Mouse (Mus musculus): ENCODE measurements around the gene Coro1c. TPM values are rescaled to one million over a fixed set of nuclear protein-coding genes. Genes with fewer than 3 reads are reported as not detected.
A peak's percentile ranks its signal among the peaks of the same experiment; 100 is the strongest.

Gene Coro1c
- polyA plus RNA-seq, 1 experiment from 2014 or later, result 230 TPM

- Histone ChIP-seq H3K4me1 (replicated peaks; ENCODE audit: control insufficient read depth, insufficient read depth, low read length) (peaks cover 65% of the 10 kb centered on the region), H3K4me3 (replicated peaks; ENCODE audit: low read length) (no peak overlapping the region), H3K27me3 (replicated peaks; ENCODE audit: control insufficient read depth, insufficient read depth, low read length) (no peaks in the 10 kb centered on the region), H3K4me2 (ENCODE audit: low read length) (no peak overlapping the region), H3K36me3 (ENCODE audit: control insufficient read depth, insufficient read depth) (no peaks in the 10 kb centered on the region; the same call in 1 of the 2 replicates), H3K27ac (ENCODE audit: low read length) (no peak overlapping the region), H3K9ac (replicated peaks; ENCODE audit: low read depth, low read length) (no peak overlapping the region), H3K9me3 (ENCODE audit: control insufficient read depth, low read length) (no peaks in the 10 kb centered on the region)
- 94% methylated on average over 14 of the region's 14 CpGs for WGBS
- no peak for ATAC-seq
Observed at GRCm38 (mm10) chr5:113881136-113881535, 27.4 kb downstream of the Coro1c start.

- peaks cover 3% of the 10 kb centered on the region for H3K36me3 ChIP-seq (ENCODE audit: control insufficient read depth, insufficient read depth)
- H3K27me3 ChIP-seq (replicated peaks; ENCODE audit: control insufficient read depth, insufficient read depth, low read length), result no peaks in the 10 kb centered on the region
- no peaks in the 10 kb centered on the region for H3K9me3 ChIP-seq (ENCODE audit: control insufficient read depth, low read length)
- peaks cover 61% of the 10 kb centered on the region for H3K4me1 ChIP-seq (replicated peaks; ENCODE audit: control insufficient read depth, insufficient read depth, low read length)
- no peak overlapping the region for H3K4me2 ChIP-seq (ENCODE audit: low read length)
- no peak overlapping the region for H3K27ac ChIP-seq (ENCODE audit: low read length)
- ATAC-seq, result no peak
- WGBS, result 88% methylated on average over 17 of the region's 17 CpGs
- H3K4me3 ChIP-seq (replicated peaks; ENCODE audit: low read length), result no peak overlapping the region
- H3K9ac ChIP-seq (replicated peaks; ENCODE audit: low read depth, low read length), result no peak overlapping the region
Observed at GRCm38 (mm10) chr5:113878943-113879617, 29.5 kb downstream of the Coro1c start.

GRCm38 (mm10) chr5:113877565-113877964 lies 31.0 kb downstream of the Coro1c start:
- no peaks in the 10 kb centered on the region for H3K27me3 ChIP-seq (replicated peaks; ENCODE audit: control insufficient read depth, insufficient read depth, low read length)
- H3K9me3 ChIP-seq (ENCODE audit: control insufficient read depth, low read length), result no peaks in the 10 kb centered on the region
- 64% methylated on average over 3 of the region's 3 CpGs for WGBS
- H3K9ac ChIP-seq (replicated peaks; ENCODE audit: low read depth, low read length), result no peak overlapping the region
- H3K36me3 ChIP-seq (ENCODE audit: control insufficient read depth, insufficient read depth), result peaks cover 3% of the 10 kb centered on the region
- no peak overlapping the region for H3K4me2 ChIP-seq (ENCODE audit: low read length)
- peaks cover 60% of the 10 kb centered on the region for H3K4me1 ChIP-seq (replicated peaks; ENCODE audit: control insufficient read depth, insufficient read depth, low read length)
- no peak overlapping the region for H3K27ac ChIP-seq (ENCODE audit: low read length)
- ATAC-seq, result no peak
- H3K4me3 ChIP-seq (replicated peaks; ENCODE audit: low read length), result no peak overlapping the region

GRCm38 (mm10) chr5:113876176-113876575 lies 32.4 kb downstream of the Coro1c start:
- H3K9ac ChIP-seq (replicated peaks; ENCODE audit: low read depth, low read length), result no peak overlapping the region
- ATAC-seq, result no peak
- peaks cover 64% of the 10 kb centered on the region for H3K4me1 ChIP-seq (replicated peaks; ENCODE audit: control insufficient read depth, insufficient read depth, low read length)
- 91% methylated on average over 7 of the region's 7 CpGs for WGBS
- no peak overlapping the region for H3K4me2 ChIP-seq (ENCODE audit: low read length)
- H3K4me3 ChIP-seq (replicated peaks; ENCODE audit: low read length), result no peak overlapping the region
- H3K27ac ChIP-seq (ENCODE audit: low read length), result no peak overlapping the region
- H3K9me3 ChIP-seq (ENCODE audit: control insufficient read depth, low read length), result no peaks in the 10 kb centered on the region
- H3K36me3 ChIP-seq (ENCODE audit: control insufficient read depth, insufficient read depth), result peaks cover 3% of the 10 kb centered on the region
- no peaks in the 10 kb centered on the region for H3K27me3 ChIP-seq (replicated peaks; ENCODE audit: control insufficient read depth, insufficient read depth, low read length)

GRCm38 (mm10) chr5:113875625-113876024 lies 32.9 kb downstream of the Coro1c start:
- 95% methylated on average over 4 of the region's 4 CpGs for WGBS
- H3K27ac ChIP-seq (ENCODE audit: low read length), result peak overlapping the region; percentile 19; the same call in 1 of the 2 replicates

GRCm38 (mm10) chr5:113874063-113875024 lies 34.2 kb downstream of the Coro1c start:
- Histone ChIP-seq H3K4me1 (replicated peaks; ENCODE audit: control insufficient read depth, insufficient read depth, low read length) (peaks cover 82% of the 10 kb centered on the region), H3K27ac (ENCODE audit: low read length) (peak overlapping the region; percentile 95), H3K27me3 (replicated peaks; ENCODE audit: control insufficient read depth, insufficient read depth, low read length) (no peaks in the 10 kb centered on the region), H3K9me3 (ENCODE audit: control insufficient read depth, low read length) (no peaks in the 10 kb centered on the region), H3K36me3 (ENCODE audit: control insufficient read depth, insufficient read depth) (peaks cover 3% of the 10 kb centered on the region; the same call in 1 of the 2 replicates), H3K4me3 (replicated peaks; ENCODE audit: low read length) (no peak overlapping the region), H3K9ac (replicated peaks; ENCODE audit: low read depth, low read length) (peak overlapping the region; percentile 41), H3K4me2 (ENCODE audit: low read length) (peak overlapping the region; percentile 28)
- no peak for ATAC-seq
- WGBS, result 46% methylated on average over 19 of the region's 19 CpGs

More at GRCm38 (mm10) chr5:113875625-113876024, 32.9 kb downstream of the Coro1c start:
- Histone ChIP-seq H3K27me3 (replicated peaks; ENCODE audit: control insufficient read depth, insufficient read depth, low read length) (no peaks in the 10 kb centered on the region), H3K4me3 (replicated peaks; ENCODE audit: low read length) (no peak overlapping the region), H3K9ac (replicated peaks; ENCODE audit: low read depth, low read length) (no peak overlapping the region), H3K36me3 (ENCODE audit: control insufficient read depth, insufficient read depth) (peaks cover 3% of the 10 kb centered on the region), H3K9me3 (ENCODE audit: control insufficient read depth, low read length) (no peaks in the 10 kb centered on the region), H3K4me1 (replicated peaks; ENCODE audit: control insufficient read depth, insufficient read depth, low read length) (peaks cover 70% of the 10 kb centered on the region), H3K4me2 (ENCODE audit: low read length) (no peak overlapping the region)
- ATAC-seq, result no peak

- H3K9me3 ChIP-seq (ENCODE audit: control insufficient read depth, low read length), result no peaks in the 10 kb centered on the region
- peak overlapping the region; percentile 95 for H3K27ac ChIP-seq (ENCODE audit: low read length)
- no peaks in the 10 kb centered on the region for H3K27me3 ChIP-seq (replicated peaks; ENCODE audit: control insufficient read depth, insufficient read depth, low read length)
- H3K36me3 ChIP-seq (ENCODE audit: control insufficient read depth, insufficient read depth), result peaks cover 3% of the 10 kb centered on the region; the same call in 1 of the 2 replicates
- under 1% methylated on average over 13 of the region's 15 CpGs for WGBS
- peak overlapping the region; percentile 41 for H3K9ac ChIP-seq (replicated peaks; ENCODE audit: low read depth, low read length)
- H3K4me1 ChIP-seq (replicated peaks; ENCODE audit: control insufficient read depth, insufficient read depth, low read length), result peaks cover 82% of the 10 kb centered on the region
- H3K4me2 ChIP-seq (ENCODE audit: low read length), result peak overlapping the region; percentile 28
- peak; percentile 83 for ATAC-seq
- peak overlapping the region; percentile 16 for H3K4me3 ChIP-seq (replicated peaks; ENCODE audit: low read length)
Observed at GRCm38 (mm10) chr5:113872936-113873912, 35.3 kb downstream of the Coro1c start.

- Histone ChIP-seq H3K9me3 (ENCODE audit: control insufficient read depth, low read length) (no peaks in the 10 kb centered on the region), H3K27ac (ENCODE audit: low read length) (peak overlapping the region; percentile 95), H3K9ac (replicated peaks; ENCODE audit: low read depth, low read length) (no peak overlapping the region), H3K27me3 (replicated peaks; ENCODE audit: control insufficient read depth, insufficient read depth, low read length) (no peaks in the 10 kb centered on the region), H3K36me3 (ENCODE audit: control insufficient read depth, insufficient read depth) (peaks cover 3% of the 10 kb centered on the region; the same call in 1 of the 2 replicates), H3K4me3 (replicated peaks; ENCODE audit: low read length) (no peak overlapping the region), H3K4me1 (replicated peaks; ENCODE audit: control insufficient read depth, insufficient read depth, low read length) (peaks cover 76% of the 10 kb centered on the region), H3K4me2 (ENCODE audit: low read length) (no peak overlapping the region)
- no peak for ATAC-seq
- 63% methylated on average over 7 of the region's 7 CpGs for WGBS
Observed at GRCm38 (mm10) chr5:113871903-113872548, 36.5 kb downstream of the Coro1c start.

Data from forebrain, embryonic 16.5 days (tissue).